Mouse (Mus musculus) heart, postnatal 0 days (tissue): ENCODE data around the gene Aldh1l1.
A peak's percentile ranks its signal among the peaks of the same experiment; 100 is the strongest.

Experiments
- CTCF ChIP-seq: IDR thresholded peaks from 2 replicates; pipeline ENCODE4 v1.5.1; 2016; ENCODE audit warnings: antibody characterized with exemption, control low read depth, low read depth
- EP300 ChIP-seq: IDR thresholded peaks from 2 replicates; pipeline ENCODE4 v1.6.1; 2016; ENCODE audit warnings: antibody characterized with exemption, low read depth

- peak; percentile 84 for TF ChIP-seq CTCF
- no peak for TF ChIP-seq EP300
These were observed 51.7 kb downstream of the Aldh1l1 start for GRCm38 (mm10) chr6:90537941-90538340.
